Mouse (Mus musculus): ENCODE measurements at regions not wholly inside any gene's neighbourhood (a gene's known extent, or its start where the extent isn't known, plus 50 kb on each side); places are given as distances from the start of the nearest gene placed in this dataset.

DNA sequence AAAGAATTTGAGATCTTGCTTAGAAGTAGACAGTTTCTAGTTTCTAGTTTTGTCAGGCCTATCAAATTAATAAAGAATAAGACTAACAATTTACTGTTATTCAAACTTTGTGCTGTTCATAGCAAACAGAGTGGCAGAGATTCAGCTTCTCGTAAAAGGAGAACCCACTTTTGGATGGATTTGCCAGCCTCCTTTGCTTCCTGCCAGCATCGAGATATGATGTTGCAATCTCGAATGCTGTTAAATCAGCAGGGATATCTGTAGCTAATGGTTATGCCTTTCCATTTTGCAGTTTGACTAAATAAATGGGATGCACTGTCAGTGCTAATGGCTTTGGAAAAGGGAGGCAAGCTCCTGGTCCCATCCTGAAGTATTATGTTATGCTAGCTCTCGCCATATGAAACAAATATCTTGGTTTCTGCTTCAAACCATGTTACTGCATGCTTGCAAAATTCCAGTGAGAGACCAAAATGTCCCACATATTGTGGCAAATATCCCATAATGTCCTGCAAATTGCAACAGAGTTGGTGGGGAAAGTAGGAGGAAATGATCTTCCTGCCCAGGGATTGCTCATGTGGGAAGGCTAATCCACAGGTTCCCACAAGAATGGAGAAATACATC, 199.9 kb upstream of the Zeb2 start:
- TF ChIP-seq CTCF (conservative IDR thresholded peaks at IDR 0.05; ENCODE audit: insufficient read depth, insufficient read length, low read depth, low read length) = no peak
- TF ChIP-seq POLR2A (IDR thresholded peaks at IDR 0.05; ENCODE audit: low read depth, low read length) = no peak

Measured in kidney, adult 2 months (tissue).